ENCODE assay signal across 7 mouse cellular contexts in the genomic region with DNA sequence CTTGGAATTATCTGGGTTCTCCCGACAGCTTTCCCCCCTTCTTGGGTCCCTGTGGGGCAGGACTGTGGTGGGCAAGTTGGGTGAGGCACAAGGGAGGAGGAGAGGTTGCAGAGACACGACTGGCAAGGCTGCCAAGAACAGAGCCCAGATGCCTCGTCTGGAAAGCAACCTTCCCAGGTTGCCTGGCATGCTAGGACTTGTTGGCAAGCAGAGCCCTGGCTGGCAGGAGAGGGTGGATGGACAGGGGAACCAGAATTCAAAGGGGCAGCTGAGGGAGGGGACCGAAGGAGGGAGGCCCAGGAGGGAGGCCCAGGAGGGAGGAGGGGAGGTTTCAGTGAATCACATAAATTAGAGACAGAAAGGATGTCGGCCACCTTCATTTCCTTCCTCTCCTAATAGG.
DNase-seq lines count a peak whose midpoint lies in the region; ATAC-seq lines count a peak whose summit lies in the region.

No protein-coding gene starts in this region.

- no peak for DNase-seq in midbrain, embryonic 10.5 days (ENCODE audit: low spot score)
- no peak for DNase-seq in midbrain, embryonic 11.5 days (ENCODE audit: low spot score, missing footprints)
- DNase-seq in embryo, embryonic 10.5 days (ENCODE audit: low spot score), result peak; percentile 40
- DNase-seq in heart, postnatal 14 days, result peak; percentile 19 to 36
- no peak for DNase-seq in spleen, postnatal 36 days (ENCODE audit: low spot score in 2 of 2)
- no peak for DNase-seq in gastrocnemius, adult 8-10 months (ENCODE audit: low spot score in 2 of 2)

- H3K27me3 ChIP-seq in midbrain, embryonic 10.5 days (ENCODE audit: low read depth, poor library complexity, severe bottlenecking), result no peaks in the 10 kb centered on the region
- no peaks in the 10 kb centered on the region for H3K27me3 ChIP-seq in midbrain, embryonic 11.5 days (ENCODE audit: control insufficient read depth, insufficient read depth, low read length)
- H3K27me3 ChIP-seq in midbrain, embryonic 12.5 days, result no peaks in the 10 kb centered on the region; the same call in 1 of the 2 replicates

- H3K9ac ChIP-seq in midbrain, embryonic 11.5 days (ENCODE audit: low read length), result no peak overlapping the region; the same call in 1 of the 2 replicates
- no peak overlapping the region for H3K9ac ChIP-seq in midbrain, embryonic 12.5 days (replicated peaks)

- H3K27ac ChIP-seq in midbrain, embryonic 10.5 days (replicated peaks), result peak overlapping the region; percentile 71
- no peak overlapping the region for H3K27ac ChIP-seq in midbrain, embryonic 11.5 days (ENCODE audit: low read depth, low read length)
- H3K27ac ChIP-seq in midbrain, embryonic 12.5 days (replicated peaks), result no peak overlapping the region

- H3K36me3 ChIP-seq in midbrain, embryonic 10.5 days, result no peaks in the 10 kb centered on the region
- H3K36me3 ChIP-seq in midbrain, embryonic 11.5 days (ENCODE audit: control insufficient read depth, insufficient read depth, low read length), result no peaks in the 10 kb centered on the region
- H3K36me3 ChIP-seq in midbrain, embryonic 12.5 days, result no peaks in the 10 kb centered on the region

- WGBS in midbrain, embryonic 10.5 days, result 40% methylated on average over 5 of the region's 5 CpGs
- WGBS in midbrain, embryonic 11.5 days, result 30% methylated on average over 5 of the region's 5 CpGs
- WGBS in midbrain, embryonic 12.5 days, result 28% methylated on average over 5 of the region's 5 CpGs

- H3K4me3 ChIP-seq in midbrain, embryonic 10.5 days, result no peak overlapping the region
- no peak overlapping the region for H3K4me3 ChIP-seq in midbrain, embryonic 11.5 days (ENCODE audit: low read depth, low read length)
- H3K4me3 ChIP-seq in midbrain, embryonic 12.5 days, result no peak overlapping the region

- intact Hi-C loops in heart, postnatal 14 days (cut with DNase I), result no loop called here

- no peak for ATAC-seq in midbrain, embryonic 11.5 days (ENCODE audit: low FRiP score)
- ATAC-seq in midbrain, embryonic 12.5 days (ENCODE audit: low FRiP score, low read depth), result peak; percentile 41

- H3K9me3 ChIP-seq in midbrain, embryonic 10.5 days (replicated peaks), result no peaks in the 10 kb centered on the region
- H3K9me3 ChIP-seq in midbrain, embryonic 11.5 days (ENCODE audit: control insufficient read depth, low read length), result no peaks in the 10 kb centered on the region
- no peaks in the 10 kb centered on the region for H3K9me3 ChIP-seq in midbrain, embryonic 12.5 days

- no peak overlapping the region for H3K4me2 ChIP-seq in midbrain, embryonic 11.5 days
- H3K4me2 ChIP-seq in midbrain, embryonic 12.5 days (replicated peaks), result no peak overlapping the region

- H3K4me1 ChIP-seq in midbrain, embryonic 10.5 days, result peaks cover 35% of the 10 kb centered on the region
- H3K4me1 ChIP-seq in midbrain, embryonic 11.5 days (ENCODE audit: control insufficient read depth, insufficient read depth, low read length), result peaks cover 3% of the 10 kb centered on the region
- H3K4me1 ChIP-seq in midbrain, embryonic 12.5 days, result peaks cover 25% of the 10 kb centered on the region

Comparison
In these comparisons a context has a peak if more than half of its experiments do, and no peak if none do; other contexts are left out.
1. DNase-seq: peak in embryo, embryonic 10.5 days (single experiment) and heart, postnatal 14 days (2 of 2); none in midbrain, embryonic 10.5 days (single experiment), midbrain, embryonic 11.5 days (single experiment), spleen, postnatal 36 days (0 of 2) and gastrocnemius, adult 8-10 months (0 of 2).